Mouse (Mus musculus) bone marrow macrophage, adult 2 months (primary cell): ENCODE results near the gene Rere.

ENCODE experiments used
- CTCF ChIP-seq: IDR thresholded peaks from 2 replicates; pipeline ENCODE4 v1.5.1; 2012; ENCODE audit warnings: low read depth, mild to moderate bottlenecking, low read length, moderate library complexity
- POLR2A ChIP-seq: IDR thresholded peaks from 2 replicates; pipeline ENCODE4 v1.6.1; 2012; ENCODE audit warnings: mild to moderate bottlenecking, low read depth, low read length, borderline replicate concordance

DNA sequence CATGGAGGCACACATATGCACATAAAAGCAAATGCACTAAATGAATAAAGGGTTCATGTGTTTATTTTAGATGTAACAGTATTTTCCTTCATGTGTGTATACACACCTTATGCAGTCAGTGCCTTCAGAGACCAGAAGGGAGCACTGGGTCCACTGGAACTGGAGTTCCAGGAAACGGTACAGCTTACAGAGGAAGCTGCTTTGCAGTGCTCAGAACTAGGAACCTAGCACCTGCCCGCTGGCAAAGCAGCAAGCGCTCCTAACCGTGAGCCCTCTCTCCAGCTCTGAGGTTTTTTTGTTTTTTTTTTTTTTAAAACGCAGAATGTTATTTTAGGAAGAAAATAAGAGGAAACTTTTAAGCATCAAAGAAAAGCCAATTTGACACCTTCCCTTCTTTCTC, 124.3 kb downstream of the Rere start:
- no peak for TF ChIP-seq POLR2A
- TF ChIP-seq CTCF: no peak
